Mouse (Mus musculus) heart, embryonic 11.5 days (tissue): ENCODE measurements around the gene Amhr2. TPM values are rescaled to one million over a fixed set of nuclear protein-coding genes. Genes with fewer than 3 reads are reported as not detected.

ENCODE experiments used
- ATAC-seq: fragments of 200-750 bp; cut with Nextera tagmentation; replicated peaks from 2 replicates; pipeline ENCODE4 v1.8.0; 2017; ENCODE audit warnings: moderate library complexity; ENCODE audit not compliant: insufficient number of reproducible peaks, low FRiP score, low TSS enrichment
- H3K27ac ChIP-seq: fragments of 300-500 bp; sonication (generic); 2 replicates; pipeline ENCODE4 v1.5.1; 2014; ENCODE audit warnings: mild to moderate bottlenecking, low read depth, low read length
- H3K27me3 ChIP-seq: fragments of 300-500 bp; sonication (generic); 2 replicates; pipeline ENCODE4 v1.6.1; 2014; ENCODE audit warnings: mild to moderate bottlenecking, low read length, mixed read lengths; ENCODE audit not compliant: control insufficient read depth, insufficient read depth
- H3K36me3 ChIP-seq: fragments of 300-500 bp; sonication (generic); 2 replicates; pipeline ENCODE4 v1.6.1; 2014; ENCODE audit warnings: mild to moderate bottlenecking, low read length, moderate library complexity, mixed read lengths; ENCODE audit not compliant: control insufficient read depth, insufficient read depth
- H3K4me1 ChIP-seq: fragments of 300-500 bp; sonication (generic); 2 replicates; pipeline ENCODE4 v1.6.1; 2014; ENCODE audit warnings: low read length; ENCODE audit not compliant: control insufficient read depth, insufficient read depth
- H3K4me2 ChIP-seq: fragments of 300-500 bp; sonication (generic); 2 replicates; pipeline ENCODE4 v1.6.1; 2014; ENCODE audit warnings: mild to moderate bottlenecking, moderate library complexity
- H3K4me3 ChIP-seq: fragments of 300-500 bp; sonication (generic); 2 replicates; pipeline ENCODE4 v1.5.1; 2014; ENCODE audit warnings: low read depth, low read length
- H3K9ac ChIP-seq: fragments of 300-500 bp; sonication (generic); 2 replicates; pipeline ENCODE4 v1.6.1; 2014; ENCODE audit warnings: mild to moderate bottlenecking, low read depth, low read length, moderate library complexity
- H3K9me3 ChIP-seq: fragments of 300-500 bp; sonication (generic); replicated peaks from 2 replicates; pipeline ENCODE4 v1.6.1; 2016; ENCODE audit warnings: low read length; ENCODE audit not compliant: control insufficient read depth
- WGBS: fragments of 180-500 bp; shearing (Covaris S2); extraction: QIAGEN DNeasy Blood & Tissue Kit; methylation state at CpG from one replicate; pipeline ENCODE4 v1.1.7; 2014; ENCODE audit not compliant: insufficient replicate concordance; 5-methylcytosine and 5-hydroxymethylcytosine counted together
- polyA plus RNA-seq: library from polyadenylated mRNA; unstranded; fragments of >200 nt; fragmentation: Nextera tagmentation; extraction: Ambion mirVana; gene quantifications from 2 replicates; pipeline ENCODE4 v1.2.1, GENCODE M21; 2014

Gene Amhr2
- polyA plus RNA-seq, 1 experiment from 2014 or later: 1.2 TPM

DNA sequence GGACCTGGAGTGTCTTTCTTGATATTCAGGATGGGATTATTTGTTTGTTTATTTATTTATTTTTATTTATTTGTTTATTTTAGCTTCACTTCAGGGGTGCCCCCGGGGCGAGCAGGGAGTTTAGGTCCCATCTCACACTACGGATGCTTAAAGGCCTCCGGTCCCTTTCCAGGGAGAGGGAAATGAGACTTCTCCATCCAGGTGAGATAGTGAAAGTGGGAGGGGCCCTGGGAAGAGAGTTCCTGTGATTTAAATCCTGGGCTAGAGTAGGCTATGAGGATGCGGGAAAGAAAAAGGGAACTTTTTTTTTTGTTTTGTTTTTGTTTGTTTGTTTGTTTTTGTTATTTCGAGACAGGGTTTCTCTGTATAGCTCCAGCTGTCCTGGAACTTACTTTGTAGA, 14.2 kb downstream of the Amhr2 start:
- Histone ChIP-seq H3K27ac (peak overlapping the region; percentile 75), H3K27me3 (no peaks in the 10 kb centered on the region), H3K9me3 (no peaks in the 10 kb centered on the region), H3K4me1 (peaks cover 11% of the 10 kb centered on the region; the same call in 1 of the 2 replicates), H3K36me3 (0 out of 2 replicates have a peak, but pooled peaks cover 2% of the 10 kb centered on the region), H3K9ac (peak overlapping the region; percentile 65), H3K4me3 (peak overlapping the region; percentile 56), H3K4me2 (peak overlapping the region; percentile 75)
- no peak for ATAC-seq
- WGBS: 26% methylated on average over 6 of the region's 6 CpGs

- Histone ChIP-seq H3K27me3 (no peaks in the 10 kb centered on the region), H3K9me3 (no peaks in the 10 kb centered on the region), H3K4me3 (peak overlapping the region; percentile 56), H3K4me2 (peak overlapping the region; percentile 75), H3K9ac (peak overlapping the region; percentile 58; the same call in 1 of the 2 replicates), H3K4me1 (peaks cover 11% of the 10 kb centered on the region; the same call in 1 of the 2 replicates), H3K27ac (peak overlapping the region; percentile 75), H3K36me3 (0 out of 2 replicates have a peak, but pooled peaks cover 2% of the 10 kb centered on the region)
- WGBS: 49% methylated on average over 5 of the region's 5 CpGs
- peak; percentile 39 for ATAC-seq
These were observed 14.7 kb downstream of the Amhr2 start for GRCm38 (mm10) chr15:102459847-102460246.

DNA sequence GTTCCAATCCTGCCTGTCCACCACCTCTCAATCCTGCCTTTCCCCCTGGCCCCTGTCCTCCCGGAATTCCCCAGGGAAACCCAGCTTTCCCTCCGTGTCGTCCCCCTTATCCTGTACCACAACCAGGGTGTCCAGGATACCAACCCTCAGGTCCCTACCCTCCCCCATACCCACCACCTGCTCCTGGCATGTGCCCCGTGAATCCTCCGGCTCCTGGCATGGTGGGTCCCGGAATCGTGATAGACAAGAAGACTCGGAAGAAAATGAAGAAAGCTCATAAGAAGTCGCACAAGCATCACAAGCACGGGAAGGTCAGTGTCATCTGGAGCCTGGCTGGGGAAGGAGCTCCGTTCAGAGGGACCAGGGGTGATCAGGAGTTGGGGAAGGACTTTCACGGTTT, 15.2 kb downstream of the Amhr2 start:
- WGBS: 72% methylated on average over 12 of the region's 12 CpGs
- peak overlapping the region; percentile 75 for H3K27ac ChIP-seq
- peak overlapping the region; percentile 34 for H3K4me3 ChIP-seq
- no peaks in the 10 kb centered on the region for H3K27me3 ChIP-seq
- peak overlapping the region; percentile 75 for H3K4me2 ChIP-seq
- no peak for ATAC-seq
- H3K9ac ChIP-seq: peak overlapping the region; percentile 58; the same call in 1 of the 2 replicates
- H3K4me1 ChIP-seq: peaks cover 11% of the 10 kb centered on the region; the same call in 1 of the 2 replicates
- H3K36me3 ChIP-seq: 0 out of 2 replicates have a peak, but pooled peaks cover 2% of the 10 kb centered on the region
- no peaks in the 10 kb centered on the region for H3K9me3 ChIP-seq

GRCm38 (mm10) chr15:102460971-102461370, 15.8 kb downstream of the Amhr2 start:
- H3K4me3 ChIP-seq: peak overlapping the region; percentile 34
- H3K9me3 ChIP-seq: no peaks in the 10 kb centered on the region

DNA sequence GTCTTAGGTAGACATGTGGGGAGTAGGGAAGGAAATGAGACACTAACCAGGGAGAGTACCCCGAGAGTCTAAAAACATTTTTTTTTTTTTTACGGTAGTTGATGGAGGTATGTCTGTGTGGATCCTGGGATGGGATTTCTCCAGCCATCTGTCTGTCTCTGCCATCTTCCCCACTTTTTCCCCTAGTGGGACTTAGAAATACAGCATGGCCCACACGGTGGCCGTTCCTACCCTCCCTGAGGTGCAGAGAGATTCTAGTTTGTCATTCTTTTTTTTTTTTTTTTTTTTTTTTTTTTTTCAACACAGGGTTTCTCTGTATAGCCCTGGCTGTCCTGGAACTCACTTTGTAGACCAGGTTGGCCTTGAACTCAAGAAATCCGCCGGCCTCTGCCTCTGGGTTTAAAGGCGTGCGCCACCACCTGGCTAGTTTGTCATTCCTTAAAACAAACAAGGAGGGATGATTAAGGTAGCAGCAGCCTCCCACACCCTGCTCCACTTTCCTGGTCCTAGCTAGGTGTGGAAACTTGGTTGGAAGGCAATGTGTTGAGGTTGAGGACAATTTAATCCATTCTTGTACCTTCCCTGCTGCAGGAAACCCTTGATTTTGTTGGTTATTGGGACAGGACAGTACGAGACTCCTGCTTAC, 16.4 kb downstream of the Amhr2 start:
- Histone ChIP-seq H3K9ac (peak overlapping the region; percentile 39; the same call in 1 of the 2 replicates), H3K27ac (peak overlapping the region; percentile 75), H3K4me1 (peaks cover 11% of the 10 kb centered on the region; the same call in 1 of the 2 replicates), H3K27me3 (no peaks in the 10 kb centered on the region), H3K4me2 (peak overlapping the region; percentile 75), H3K4me3 (peak overlapping the region; percentile 34), H3K36me3 (0 out of 2 replicates have a peak, but pooled peaks cover 2% of the 10 kb centered on the region), H3K9me3 (no peaks in the 10 kb centered on the region)
- WGBS: 75% methylated on average over 9 of the region's 9 CpGs
- ATAC-seq: no peak

More at GRCm38 (mm10) chr15:102460971-102461370, 15.8 kb downstream of the Amhr2 start:
- Histone ChIP-seq H3K27ac (peak overlapping the region; percentile 75), H3K4me1 (peaks cover 11% of the 10 kb centered on the region; the same call in 1 of the 2 replicates), H3K36me3 (0 out of 2 replicates have a peak, but pooled peaks cover 2% of the 10 kb centered on the region), H3K4me2 (peak overlapping the region; percentile 75), H3K9ac (peak overlapping the region; percentile 39; the same call in 1 of the 2 replicates), H3K27me3 (no peaks in the 10 kb centered on the region)
- 0 out of 2 replicates have a peak, but pooled peaks have one; percentile 44 for ATAC-seq
- WGBS: 56% methylated on average over 4 of the region's 4 CpGs

DNA sequence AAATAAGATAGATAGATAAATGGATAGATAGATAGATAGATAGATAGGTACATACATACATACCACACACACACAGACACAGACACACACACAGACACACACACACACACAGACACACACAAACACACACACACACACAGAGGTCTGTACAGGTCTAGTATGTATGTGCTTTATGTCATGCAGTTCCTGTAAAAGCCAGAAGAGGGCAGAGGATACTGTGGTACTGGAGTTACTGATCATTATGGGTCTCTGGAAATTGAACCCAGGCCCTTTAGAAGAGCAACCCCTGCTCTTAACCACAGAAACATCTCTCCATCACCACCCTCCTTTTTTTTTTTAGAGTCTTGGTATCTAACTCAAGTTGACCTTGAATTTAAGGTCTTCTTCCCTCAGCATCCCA, 18.5 kb downstream of the Amhr2 start:
- Histone ChIP-seq H3K9ac (no peak overlapping the region), H3K27me3 (no peaks in the 10 kb centered on the region), H3K9me3 (no peaks in the 10 kb centered on the region; the same call in 1 of the 2 replicates), H3K27ac (no peak overlapping the region), H3K4me1 (peaks cover 11% of the 10 kb centered on the region; the same call in 1 of the 2 replicates), H3K4me3 (no peak overlapping the region), H3K36me3 (0 out of 2 replicates have a peak, but pooled peaks cover 2% of the 10 kb centered on the region), H3K4me2 (no peak overlapping the region)
- ATAC-seq: no peak

GRCm38 (mm10) chr15:102468675-102469370, 23.7 kb downstream of the Amhr2 start:
- Histone ChIP-seq H3K4me2 (no peak overlapping the region), H3K27ac (no peak overlapping the region), H3K27me3 (no peaks in the 10 kb centered on the region), H3K4me3 (no peak overlapping the region), H3K9ac (no peak overlapping the region), H3K4me1 (peaks cover 7% of the 10 kb centered on the region), H3K9me3 (no peaks in the 10 kb centered on the region; the same call in 1 of the 2 replicates), H3K36me3 (no peaks in the 10 kb centered on the region; the same call in none of the 2 replicates)
- WGBS: 95% methylated on average over 9 of the region's 9 CpGs
- no peak for ATAC-seq

DNA sequence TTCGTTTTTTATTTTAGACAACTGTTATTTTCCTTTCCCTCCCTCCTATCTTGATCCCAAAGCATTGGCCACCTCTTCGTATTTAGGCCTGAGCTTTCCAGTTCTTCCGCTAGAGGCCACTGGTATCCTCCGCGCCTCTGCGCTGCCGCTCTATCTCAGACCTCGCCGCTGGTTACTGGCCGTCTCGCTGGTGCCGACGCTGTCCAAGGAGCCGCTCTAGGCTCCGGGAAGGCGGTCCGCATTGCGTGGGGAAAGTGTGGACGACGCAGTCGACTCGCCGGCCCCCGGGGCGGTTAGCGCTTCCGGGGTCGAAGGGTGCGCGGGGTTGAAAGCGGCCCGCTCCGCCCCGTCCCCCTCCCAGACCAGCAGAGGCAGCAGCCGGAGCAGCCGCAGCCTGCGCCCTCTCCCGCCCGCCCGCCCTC, 25.0 kb downstream of the Amhr2 start, which contains the start of gene Pcbp2:
Gene Pcbp2 (plus strand): TSS at position 357 of the 422 bp plus-strand sequence.
- WGBS: under 1% methylated on average over 30 of the region's 40 CpGs
- peak within 1 kb of the TSS; percentile 77 for H3K9ac ChIP-seq

More for the DNA sequence above, 25.0 kb downstream of the Amhr2 start, which contains the start of gene Pcbp2:
- peak; percentile 99 for ATAC-seq
- H3K9me3 ChIP-seq: no peaks in the 10 kb centered on the region; the same call in 1 of the 2 replicates
- H3K27ac ChIP-seq: peak within 1 kb of the TSS; percentile 90
- peaks cover 7% of the 10 kb centered on the region for H3K4me1 ChIP-seq
- H3K36me3 ChIP-seq: peaks cover 5% of the 10 kb centered on the region
- peak within 1 kb of the TSS; percentile 80 for H3K4me2 ChIP-seq
- peak within 1 kb of the TSS; percentile 75 for H3K4me3 ChIP-seq
- no peaks in the 10 kb centered on the region for H3K27me3 ChIP-seq
